Mouse (Mus musculus): ENCODE measurements around the gene Celsr1. TPM values are rescaled to one million over a fixed set of nuclear protein-coding genes. Genes with fewer than 3 reads are reported as not detected.

Gene Celsr1
- polyA plus RNA-seq, 1 experiment, result 0.02 TPM

DNA sequence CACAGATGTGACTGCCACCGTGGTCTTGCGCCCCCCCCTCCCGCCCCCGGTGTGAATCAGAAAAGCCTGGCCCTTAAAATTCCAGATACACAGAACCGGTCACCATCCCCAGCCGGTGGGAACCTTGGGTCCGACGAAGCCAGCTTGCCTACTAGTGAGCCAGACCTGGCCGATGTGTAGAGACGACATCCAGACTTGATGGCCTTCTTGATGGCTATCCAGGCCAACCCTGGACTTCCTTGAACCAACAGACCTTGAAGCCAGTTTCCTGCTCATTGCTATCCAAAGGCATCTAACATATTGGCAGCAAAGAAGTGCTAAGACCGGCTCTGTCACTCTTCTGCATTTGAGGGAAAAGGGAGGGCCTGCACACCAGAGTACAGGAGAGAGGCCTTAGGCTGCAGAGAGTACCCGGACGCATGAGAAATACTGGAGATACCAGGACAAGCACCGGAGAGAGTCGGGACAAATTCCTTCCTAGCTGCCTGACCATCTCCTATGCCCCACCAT lies 174.5 kb downstream of the Celsr1 start:
- Histone ChIP-seq H3K4me1 (peaks cover 50% of the 10 kb centered on the region), H3K4me3 (replicated peaks) (peak overlapping the region; percentile 93), H3K27me3 (replicated peaks) (peaks cover 8% of the 10 kb centered on the region), H3K9me3 (no peaks in the 10 kb centered on the region), H3K36me3 (replicated peaks; ENCODE audit: low read length) (peaks cover 35% of the 10 kb centered on the region)
- TF ChIP-seq FLI1 (IDR thresholded peaks at IDR 0.05; ENCODE audit: low read length) (no peak), GATA1 (IDR thresholded peaks at IDR 0.05; ENCODE audit: borderline replicate concordance, low read length) (no peak)

- Histone ChIP-seq H3K9me3 (no peaks in the 10 kb centered on the region), H3K4me3 (replicated peaks) (peak overlapping the region; percentile 12), H3K4me1 (no peaks in the 10 kb centered on the region), H3K36me3 (replicated peaks; ENCODE audit: low read length) (no peaks in the 10 kb centered on the region), H3K27me3 (replicated peaks) (peaks cover 22% of the 10 kb centered on the region)
- TF ChIP-seq GATA1 (IDR thresholded peaks at IDR 0.05; ENCODE audit: borderline replicate concordance, low read length), result no peak
- no peak for TF ChIP-seq FLI1 (IDR thresholded peaks at IDR 0.05; ENCODE audit: low read length)
These were observed 181.8 kb downstream of the Celsr1 start for GRCm38 (mm10) chr15:85851656-85852392.

Other genes with a start within 250 kb of the Celsr1 start
- 3.1 and 16.3 TPM in 2 replicates for gene Cdpf1, start 222.1 kb downstream of the Celsr1 start, polyA plus RNA-seq (2012; ENCODE audit: insufficient read depth, low replicate concordance)
- not detected in 2 replicates for gene Pkdrej, start 212.0 kb downstream of the Celsr1 start, polyA plus RNA-seq (2012; ENCODE audit: insufficient read depth, low replicate concordance)
- gene Ttc38, start 201.5 kb downstream of the Celsr1 start, polyA plus RNA-seq (2012; ENCODE audit: insufficient read depth, low replicate concordance), result 0.94 and 1.5 TPM in 2 replicates
- gene Gtse1, start 174.0 kb downstream of the Celsr1 start, polyA plus RNA-seq (2012; ENCODE audit: insufficient read depth, low replicate concordance), result 41.7 and 80.9 TPM in 2 replicates
- gene Trmu, start 154.5 kb downstream of the Celsr1 start, polyA plus RNA-seq (2012; ENCODE audit: insufficient read depth, low replicate concordance), result 9.6 and 26.5 TPM in 2 replicates
- gene Gramd4, start 23.9 kb upstream of the Celsr1 start, polyA plus RNA-seq (2012; ENCODE audit: insufficient read depth, low replicate concordance), result 2.2 and 5.0 TPM in 2 replicates
- gene Cerk, start 152.4 kb upstream of the Celsr1 start, polyA plus RNA-seq (2012; ENCODE audit: insufficient read depth, low replicate concordance), result 52.5 and 70.1 TPM in 2 replicates
- 14.3 and 16.7 TPM in 2 replicates for gene Tbc1d22a, start 180.7 kb upstream of the Celsr1 start, polyA plus RNA-seq (2012; ENCODE audit: insufficient read depth, low replicate concordance)